Mouse (Mus musculus) R1 (cell line): ENCODE data around the gene Tas1r2.

Source experiments
- DNase-seq: peaks from one replicate; pipeline ENCODE4 v3.0.0-alpha.2; 2018; ENCODE audit warnings: low read depth, low spot score

Gene Tas1r2

DNA sequence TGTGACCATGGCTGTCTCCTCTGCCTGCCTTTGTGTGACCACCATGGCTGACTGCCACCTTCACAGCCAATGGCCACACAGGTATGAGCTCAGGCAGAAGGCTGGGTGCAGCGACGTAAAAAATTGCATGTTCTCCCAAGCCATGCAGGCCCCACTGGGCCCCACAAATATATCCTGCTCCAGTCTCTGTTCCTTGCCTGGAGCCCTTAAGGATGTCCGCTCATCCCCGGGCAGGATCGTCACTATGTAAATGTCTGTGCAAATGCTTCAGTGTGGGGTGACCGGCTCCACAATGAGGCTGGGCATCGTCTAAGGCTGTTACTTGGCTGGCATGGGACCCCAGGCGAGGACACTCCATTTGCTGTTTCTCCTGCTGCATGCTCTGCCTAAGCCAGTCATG, at the start of gene Tas1r2:
TSS of gene Tas1r2 (plus strand) at position 301 of the 400 bp plus-strand sequence.
- DNase-seq, result no peak

DNA sequence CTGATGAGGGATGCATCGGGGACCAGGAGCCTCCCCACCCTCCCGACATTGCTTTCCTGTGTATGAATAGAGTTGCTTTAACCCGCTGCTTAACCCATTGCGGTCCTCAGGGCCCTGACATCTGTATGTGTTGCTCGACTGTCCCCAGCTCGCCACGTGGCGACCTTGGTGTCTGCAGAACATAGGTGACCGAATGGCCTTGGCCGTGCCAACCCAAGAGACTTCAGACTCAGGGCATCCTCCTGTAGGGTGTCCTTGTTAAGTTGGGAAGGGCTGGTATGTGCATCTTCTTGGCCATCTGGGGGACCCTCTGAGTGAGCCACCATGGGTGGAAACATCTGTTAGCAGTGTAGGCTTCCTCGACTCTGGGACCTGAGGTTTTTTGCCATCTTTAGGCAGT, 48.1 kb upstream of the Tas1r2 start:
- DNase-seq, result no peak

DNA sequence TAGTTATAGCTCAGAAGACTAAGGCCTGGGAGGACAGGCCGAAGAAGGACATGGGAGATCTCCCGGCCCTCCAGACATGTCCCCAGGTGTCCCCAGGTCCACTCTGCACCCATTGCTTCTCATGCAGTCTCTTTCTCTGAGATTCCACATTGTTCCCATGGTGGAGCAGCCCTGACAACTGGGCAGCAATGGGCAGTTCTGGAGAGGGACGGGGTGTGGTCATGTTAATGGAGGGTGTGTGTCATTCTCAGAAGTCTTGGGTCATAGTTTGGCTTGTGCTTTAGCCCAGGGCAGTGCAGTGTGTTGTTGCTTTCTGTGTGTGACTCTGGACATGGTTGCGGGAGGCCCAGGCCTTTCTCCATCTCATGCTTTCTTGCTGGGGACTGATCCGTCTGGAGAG, 46.6 kb upstream of the Tas1r2 start:
- no peak for DNase-seq

DNA sequence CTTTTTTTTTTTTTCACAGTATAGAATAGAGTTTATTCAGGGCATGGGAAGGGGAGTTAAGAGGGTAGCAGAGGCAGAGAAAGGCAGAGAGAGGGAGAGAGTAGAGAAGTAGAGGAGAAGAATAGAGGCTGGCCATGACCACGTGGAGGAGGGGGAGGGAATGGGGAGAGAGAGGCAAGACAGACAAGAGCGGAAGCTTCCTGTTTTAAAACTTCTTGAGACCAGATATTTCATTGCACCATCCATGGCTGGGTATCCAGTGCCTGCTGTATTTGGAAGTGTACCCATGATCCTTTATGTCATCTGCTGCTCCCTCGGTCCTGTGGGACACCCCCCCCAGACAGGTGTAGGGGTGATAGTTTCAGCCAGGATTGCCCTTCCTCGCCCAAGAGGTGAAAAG, 44.4 kb upstream of the Tas1r2 start:
- DNase-seq, result no peak

DNA sequence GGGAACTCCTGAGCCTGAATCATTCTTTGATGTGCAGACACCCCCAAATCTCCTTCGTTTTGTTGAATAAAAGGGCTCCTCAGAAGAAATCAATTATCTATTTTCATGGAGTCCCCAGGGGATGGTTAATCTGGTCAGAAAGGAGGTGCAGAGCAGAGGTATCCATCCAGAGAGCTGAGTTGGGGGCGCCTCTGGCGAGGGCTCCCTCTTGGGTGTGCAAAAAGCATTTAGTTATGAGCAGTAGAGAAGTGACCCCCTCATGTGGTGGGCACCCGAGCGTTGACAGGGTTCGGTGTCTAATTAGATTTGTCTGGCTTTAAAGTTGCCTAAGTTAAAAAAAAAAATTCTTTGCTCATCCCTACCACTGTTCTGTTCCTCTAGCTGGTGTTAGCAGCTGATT, 42.4 kb upstream of the Tas1r2 start:
- DNase-seq, result no peak

DNA sequence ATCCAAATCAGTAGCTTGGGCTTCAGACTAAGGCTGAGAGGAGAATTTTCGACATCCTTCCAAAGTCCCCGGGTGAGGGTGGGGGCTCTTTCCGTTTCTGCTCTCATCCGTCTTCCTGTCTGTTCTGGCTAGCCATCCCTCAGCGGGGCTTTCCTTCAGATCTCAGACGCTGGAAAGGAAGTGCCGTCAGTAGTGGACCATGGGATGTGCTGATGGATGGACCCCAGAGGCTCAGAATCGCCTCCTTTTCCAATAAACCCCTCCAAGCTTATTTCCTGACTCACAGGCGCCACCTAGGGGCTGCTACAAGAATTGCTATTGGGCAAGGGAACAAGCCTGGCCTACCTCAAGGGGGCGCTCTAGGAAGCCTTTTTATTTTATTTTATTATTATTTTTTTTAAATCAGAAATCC, 41.8 kb upstream of the Tas1r2 start:
- peak; percentile 74 for DNase-seq

DNA sequence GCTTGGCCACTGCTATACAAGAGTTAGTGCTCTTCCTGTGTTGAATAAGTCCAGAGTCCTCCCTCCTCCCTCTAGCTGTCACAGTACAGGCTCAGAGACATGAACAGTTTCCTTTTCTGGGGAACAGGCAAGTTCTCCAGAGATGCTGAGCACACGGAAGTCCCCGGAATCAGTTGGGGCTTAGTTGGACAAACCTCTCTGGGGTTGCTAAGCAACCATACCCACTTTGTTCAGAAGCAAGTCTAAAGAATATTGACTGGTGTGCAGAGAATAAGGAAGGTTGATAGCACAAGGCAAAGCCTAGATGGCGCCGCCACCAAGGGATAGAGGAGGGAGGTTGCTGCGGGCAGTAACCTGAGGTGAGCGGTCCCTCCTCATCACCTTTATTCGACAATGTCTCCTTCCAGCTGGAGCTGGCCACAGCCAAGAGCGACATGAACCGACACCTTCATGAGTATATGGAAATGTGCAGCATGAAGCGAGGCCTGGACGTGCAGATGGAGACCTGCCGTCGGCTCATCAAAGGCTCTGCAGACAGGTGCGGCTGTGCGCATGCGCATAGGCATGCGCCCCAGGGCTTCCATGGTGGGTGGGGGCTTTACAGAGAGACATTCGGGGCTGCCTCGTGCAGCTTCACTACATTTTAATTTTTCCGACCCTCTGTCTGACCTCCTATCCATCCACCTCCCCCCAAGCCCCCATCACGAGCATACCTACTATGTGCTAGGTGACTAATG, 38.6 kb upstream of the Tas1r2 start:
- peak; percentile 77 for DNase-seq

DNA sequence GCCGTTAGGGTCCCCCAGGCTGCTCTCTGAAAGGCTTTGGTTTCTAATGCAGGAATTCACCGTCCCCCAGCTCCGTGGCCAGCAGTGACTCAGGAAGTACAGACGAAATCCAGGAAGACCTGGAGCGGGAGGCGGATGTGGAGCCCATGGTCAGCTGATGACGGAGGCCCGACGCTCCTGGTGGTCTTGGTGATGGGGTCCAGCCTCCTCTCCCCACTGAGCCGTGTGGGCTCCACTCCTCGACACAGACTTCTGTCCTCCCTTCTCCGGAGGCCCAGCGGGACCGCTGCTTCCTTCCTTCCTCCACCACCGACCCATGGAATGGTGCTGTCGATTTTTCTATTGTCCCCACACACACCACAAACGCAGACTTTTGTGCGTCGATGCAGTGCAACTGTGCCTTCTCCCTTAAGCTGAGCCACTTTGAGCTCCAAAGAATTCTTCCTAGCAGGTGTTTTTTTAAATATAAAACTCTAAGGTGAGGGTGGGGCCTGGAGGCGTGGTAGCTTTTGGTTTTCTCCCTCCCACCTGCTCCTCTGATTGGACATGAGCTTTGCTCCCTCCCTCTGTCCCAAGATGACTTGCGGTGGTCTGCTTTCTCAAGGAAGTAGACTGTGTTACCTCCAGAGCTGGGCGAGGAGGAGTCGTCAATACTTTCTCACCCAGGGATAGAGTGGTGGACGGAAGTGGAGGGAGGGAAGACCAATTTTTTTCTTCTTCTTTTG, 36.9 kb upstream of the Tas1r2 start:
- peak; percentile 91 for DNase-seq

DNA sequence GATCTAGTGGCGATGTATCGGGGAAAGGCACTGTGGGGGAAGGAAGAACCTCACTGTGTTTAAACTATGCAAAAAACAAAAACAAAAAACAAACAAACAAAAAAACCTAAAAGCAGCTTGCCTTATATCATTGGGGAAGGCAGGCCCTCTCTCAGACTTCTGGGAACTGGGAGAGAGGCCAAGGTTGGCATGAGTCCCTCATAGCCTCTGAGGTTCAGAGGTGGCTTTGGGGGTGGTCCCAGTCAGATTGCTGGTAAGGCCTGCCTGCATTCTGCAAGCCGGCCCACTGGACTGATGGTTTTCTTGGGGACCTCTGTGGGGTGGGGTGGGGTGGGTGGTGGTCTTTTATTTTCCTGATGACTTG, 36.4 kb upstream of the Tas1r2 start:
- DNase-seq, result no peak

DNA sequence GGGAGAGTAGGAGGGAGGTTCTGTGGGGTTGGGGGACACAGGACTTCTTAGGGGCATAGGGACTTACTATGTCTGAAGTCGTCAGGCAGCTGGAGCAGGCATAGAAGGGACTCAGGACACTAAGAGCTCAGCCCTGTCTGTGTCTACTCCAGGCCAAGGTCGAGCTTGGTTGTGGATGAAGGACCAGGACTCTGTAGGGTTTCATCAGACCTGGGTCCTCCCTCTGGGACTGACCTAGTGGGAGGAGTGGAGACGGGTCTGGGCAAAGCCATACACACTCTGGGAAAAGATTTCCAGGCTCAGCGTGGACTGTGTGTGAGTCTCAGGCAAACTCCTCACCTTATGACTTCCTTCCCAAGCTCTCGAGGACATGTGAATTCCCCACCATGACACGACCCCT, 33.6 kb upstream of the Tas1r2 start:
- DNase-seq, result no peak

DNA sequence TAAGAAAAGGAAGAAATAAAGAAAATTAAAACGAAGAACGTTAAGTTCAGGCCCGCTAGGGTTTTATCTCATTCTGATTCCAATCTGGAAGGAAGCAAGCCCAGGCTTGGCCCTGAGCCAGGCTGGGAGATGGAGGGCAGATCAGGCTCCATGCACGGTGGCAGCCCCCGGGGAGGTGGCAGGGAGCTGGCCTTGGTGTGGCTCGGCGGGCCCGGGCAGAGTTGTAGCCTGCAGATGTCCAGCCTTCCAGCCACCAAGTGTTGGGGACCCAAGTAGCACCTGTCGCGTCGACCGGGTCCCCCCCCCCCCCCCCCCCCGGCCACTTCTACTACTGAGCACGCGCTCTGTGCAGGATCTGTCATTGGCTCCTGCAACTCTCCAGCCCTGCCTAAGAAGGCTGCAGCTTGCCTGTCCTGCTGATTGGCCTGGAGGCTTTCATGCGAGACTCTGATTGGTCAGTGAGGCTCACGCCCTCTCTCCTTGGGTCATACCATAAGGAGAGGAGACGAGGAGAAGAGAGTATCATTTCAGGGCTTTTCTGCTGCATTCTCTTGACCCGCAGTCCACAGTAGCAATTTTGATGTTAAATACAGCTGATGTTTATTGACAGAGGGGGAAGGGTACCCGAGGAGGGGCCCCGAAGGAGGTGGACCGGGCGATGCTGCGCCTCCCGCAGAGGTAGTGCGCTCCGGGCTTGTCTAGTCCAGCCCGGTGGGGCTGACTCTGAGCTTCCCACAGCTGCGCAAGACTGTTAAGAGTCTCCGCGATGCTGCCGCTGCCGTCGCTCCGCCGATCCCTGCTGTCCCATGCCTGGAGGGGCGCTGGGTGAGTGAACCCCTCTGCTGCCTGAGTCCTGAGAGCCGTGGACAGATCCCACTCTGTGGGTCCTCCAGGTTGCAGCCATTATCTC, 30.7 kb upstream of the Tas1r2 start, which contains the start of gene Aldh4a1:
TSS of gene Aldh4a1 (plus strand) at position 494 of the 910 bp plus-strand sequence.
- DNase-seq, result peak; percentile 99

DNA sequence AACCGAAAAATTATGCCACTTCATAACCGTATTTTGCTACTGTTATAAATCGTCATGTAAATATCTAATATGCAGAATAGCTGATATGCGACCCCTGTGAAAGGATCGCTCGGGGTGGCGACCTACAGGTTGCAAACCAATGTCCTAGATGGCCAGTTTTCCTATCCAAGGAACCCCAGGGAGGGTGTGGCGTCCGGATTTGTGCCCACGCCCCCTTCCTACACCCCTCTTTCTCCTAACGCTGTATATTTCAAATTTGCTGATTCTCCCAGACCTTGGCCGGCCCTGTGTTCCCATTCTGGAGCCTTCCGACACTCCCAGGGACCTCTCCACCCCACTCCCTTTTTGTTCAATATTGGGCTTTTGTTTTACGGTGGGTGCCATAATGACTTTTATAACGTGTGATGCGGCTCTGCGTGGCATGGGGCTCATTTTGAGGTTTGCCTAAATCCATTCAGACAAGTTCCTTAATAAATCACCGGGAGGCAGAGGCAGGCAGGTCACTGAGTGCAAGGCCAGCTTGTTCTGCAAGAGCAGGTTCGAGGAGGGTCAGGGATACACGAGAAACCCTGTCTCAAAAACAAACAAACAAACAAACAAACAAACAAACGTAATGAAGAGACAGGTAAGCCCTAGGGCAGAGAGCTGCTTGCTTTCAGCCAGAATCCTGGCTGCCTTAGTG, 29.8 kb upstream of the Tas1r2 start:
- no peak for DNase-seq

DNA sequence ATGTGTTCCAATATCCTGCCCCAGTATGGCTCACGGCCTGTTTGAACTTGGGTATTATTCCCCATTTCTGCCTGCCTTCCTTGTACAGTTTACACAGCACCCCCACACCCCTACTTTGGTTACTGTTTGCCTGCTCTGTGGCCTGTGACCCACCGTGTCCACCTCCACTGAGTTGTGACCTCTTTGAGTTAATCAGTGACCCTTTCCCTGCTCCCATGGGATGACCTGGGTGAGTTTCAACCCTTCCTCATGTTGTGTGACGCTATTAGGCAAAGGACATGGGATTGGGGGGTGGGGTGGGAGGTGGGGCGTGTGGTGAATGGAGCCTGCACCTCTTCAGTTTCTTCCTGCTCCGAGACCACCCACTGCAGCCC, 29.2 kb upstream of the Tas1r2 start:
- no peak for DNase-seq

DNA sequence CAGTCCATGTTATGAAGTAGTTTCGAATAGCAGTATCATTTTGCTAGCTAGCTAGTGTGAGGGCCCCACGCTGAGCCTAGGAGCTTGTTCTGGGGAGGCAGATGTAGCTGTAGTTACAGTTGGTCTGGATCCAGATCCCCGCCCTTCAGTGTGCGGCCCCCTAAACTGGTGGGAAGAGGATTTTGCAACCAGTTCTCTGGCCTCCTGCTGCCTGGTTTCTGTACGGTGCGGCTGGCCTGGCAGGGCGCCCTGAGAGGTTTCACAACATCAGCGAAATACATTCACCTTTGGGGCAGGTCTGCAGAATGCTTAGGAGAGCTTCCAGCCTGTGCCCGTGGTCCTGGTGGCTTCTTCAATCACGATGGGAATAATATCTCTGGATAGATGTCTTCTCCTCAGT, 28.6 kb upstream of the Tas1r2 start:
- no peak for DNase-seq

DNA sequence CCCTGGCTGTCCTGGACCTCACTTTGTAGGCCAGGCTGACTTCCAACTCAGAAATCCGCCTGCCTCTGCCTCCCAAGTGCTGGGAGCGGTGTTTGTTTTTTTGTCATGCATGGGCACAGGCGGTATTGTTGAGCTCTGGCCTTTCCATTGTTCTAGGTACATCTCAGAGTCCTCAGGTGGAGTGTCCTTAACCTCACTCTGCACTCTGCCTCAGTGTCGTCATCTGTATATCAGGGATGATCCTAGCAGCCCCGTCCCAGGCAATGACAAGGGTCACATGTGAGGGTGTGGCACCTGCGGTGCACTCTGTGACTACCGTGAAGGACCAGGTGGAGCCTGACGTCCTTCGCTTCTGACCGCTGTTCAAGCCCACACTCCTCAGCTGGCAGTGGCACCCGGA, 26.0 kb upstream of the Tas1r2 start:
- DNase-seq, result peak; percentile 53

DNA sequence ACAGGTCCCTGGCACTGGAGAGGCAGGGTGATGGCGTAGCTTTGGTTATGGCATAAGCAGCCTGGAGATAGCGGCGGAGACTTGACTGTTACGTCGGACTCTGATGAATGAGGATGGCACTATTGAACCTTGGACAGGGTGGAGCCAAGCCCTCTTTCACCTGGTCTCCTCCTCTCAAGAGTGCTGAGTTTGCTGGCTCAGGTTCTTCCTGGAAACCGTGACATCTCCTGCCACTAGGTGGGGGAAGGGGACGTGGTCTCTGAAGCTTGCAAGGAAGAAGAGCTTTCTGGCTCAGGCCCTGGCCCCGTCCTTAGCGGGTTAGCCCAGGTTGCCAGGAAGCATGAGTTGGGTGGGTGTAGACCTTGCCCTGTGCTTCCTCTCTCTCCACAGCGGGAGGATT, 23.2 kb upstream of the Tas1r2 start:
- DNase-seq, result peak; percentile 75

DNA sequence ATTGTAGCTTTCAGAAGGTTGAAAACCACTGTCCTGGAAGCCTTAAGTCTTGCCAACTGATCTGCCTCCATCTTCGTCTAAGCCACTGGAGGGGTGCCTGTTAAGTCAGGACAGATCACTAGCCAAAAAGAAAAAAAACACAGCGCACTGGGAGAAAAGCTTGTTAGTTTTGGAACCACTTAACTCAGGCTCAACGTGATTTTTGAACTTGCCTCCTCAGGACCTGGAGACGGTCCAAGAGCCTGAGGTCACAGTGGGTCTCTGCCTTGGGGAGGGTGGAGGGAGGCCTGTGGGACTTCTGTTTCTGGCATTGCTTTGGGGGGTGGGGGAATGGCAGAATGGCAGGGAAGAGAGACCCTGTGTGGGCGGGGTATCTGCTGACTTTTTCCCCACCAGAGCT, 22.2 kb upstream of the Tas1r2 start:
- DNase-seq, result no peak

DNA sequence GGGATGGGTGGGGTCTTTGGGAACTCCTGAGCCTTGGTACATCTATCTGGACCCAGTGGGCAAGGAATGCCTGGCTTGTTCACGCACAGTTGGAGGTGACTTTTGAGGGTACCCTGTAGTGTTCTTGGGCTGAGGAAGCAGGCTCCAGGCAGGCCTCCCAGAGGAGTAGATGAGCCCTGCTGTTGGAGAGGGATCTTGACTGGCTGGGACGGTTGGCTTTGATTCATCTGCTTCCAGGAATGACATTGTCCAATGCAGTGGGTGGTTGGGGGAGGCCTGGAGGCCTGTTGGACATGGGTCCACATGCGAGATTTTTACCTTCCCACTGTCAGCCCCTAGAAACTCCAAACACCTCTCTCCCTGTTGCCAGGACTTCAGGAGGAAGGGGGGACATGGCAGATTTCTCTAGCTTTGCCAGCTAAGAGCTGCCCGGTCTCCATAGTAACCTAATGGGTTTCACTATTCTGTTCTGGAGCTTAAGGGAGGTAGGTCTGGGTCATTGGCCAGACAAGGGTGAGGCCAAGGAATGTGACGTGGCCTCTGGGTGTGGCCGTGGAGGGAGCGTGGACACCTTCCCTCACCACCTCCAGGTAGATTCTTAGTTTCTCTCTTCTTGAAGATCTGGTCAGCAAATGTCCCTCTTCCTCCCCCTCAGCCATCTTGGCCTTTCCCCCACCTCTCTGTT, 21.6 kb upstream of the Tas1r2 start:
- no peak for DNase-seq

DNA sequence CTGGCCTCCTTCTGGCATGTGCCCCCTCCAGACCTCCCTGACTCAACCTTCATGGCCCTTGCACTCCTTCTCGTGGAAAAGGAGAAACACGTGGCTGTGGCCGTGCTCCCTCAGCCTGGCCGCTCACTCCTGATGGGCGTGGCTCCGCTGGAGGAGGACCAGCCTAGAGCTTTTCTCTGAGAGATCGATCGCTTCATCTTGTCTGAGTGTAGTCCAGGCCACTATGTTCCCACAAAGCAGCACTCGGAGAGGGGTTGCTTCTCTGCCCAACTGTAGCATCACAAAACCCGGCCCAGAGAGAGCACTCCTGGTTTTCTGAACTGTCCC, 21.1 kb upstream of the Tas1r2 start:
- DNase-seq, result no peak

DNA sequence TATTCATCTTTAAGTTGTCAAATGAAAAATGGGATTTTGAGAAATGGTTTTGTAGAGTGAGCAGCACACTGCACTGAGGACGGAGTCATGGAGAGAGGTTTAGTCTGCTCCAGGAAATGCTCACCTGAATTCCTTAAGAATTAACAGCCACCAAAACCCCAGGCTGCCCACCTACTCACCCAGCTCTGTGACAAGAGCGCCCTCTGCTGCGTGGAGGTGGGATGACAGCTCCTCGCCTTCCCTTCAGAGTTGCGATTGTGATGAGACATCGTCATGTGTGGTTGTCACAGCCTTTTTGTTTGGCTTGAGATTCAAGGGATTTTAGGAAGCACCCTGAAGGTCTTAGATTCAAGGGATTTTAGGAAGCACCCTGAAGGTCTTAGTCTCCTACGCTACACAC, 17.0 kb upstream of the Tas1r2 start:
- DNase-seq, result peak; percentile 59

DNA sequence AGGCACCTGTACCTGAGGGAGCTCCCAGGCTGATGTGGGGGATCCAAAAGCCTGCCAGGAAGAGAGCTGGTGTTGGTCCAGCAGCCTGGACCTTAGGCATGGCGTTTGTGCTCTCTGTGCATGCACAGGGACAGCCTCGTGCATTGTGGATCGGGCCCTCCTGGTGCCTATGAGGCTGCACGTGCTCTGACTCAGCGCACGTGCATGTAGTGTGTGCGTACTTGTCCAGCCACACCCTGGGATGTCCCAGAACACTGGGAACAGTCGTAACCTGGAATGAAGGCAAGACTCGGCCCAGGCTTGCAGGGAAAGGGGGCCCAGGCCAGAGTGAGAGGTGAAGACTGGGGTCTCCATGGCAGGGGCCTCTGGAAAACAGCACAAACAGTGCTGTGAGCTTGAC, 15.5 kb upstream of the Tas1r2 start:
- DNase-seq, result no peak
